Mouse (Mus musculus) CH12.LX (cell line): ENCODE measurements around the gene Ikzf4.

Source experiments
- CHD2 ChIP-seq: IDR thresholded peaks from 2 replicates; pipeline ENCODE4 v1.6.1; 2011; ENCODE audit warnings: low read length, improper control_type of control experiment
- CTCF ChIP-seq, 2 experiments: IDR thresholded peaks in 1 of 2; conservative IDR thresholded peaks in 1 of 2; 2 replicates each; pipeline ENCODE4 v1.5.1; 2011 to 2012; ENCODE audit warnings: low read depth in 2 of 2, low read length in 2 of 2, improper control_type of control experiment in 1 of 2, inconsistent platforms in 1 of 2, mild to moderate bottlenecking in 1 of 2, moderate library complexity in 1 of 2
- HCFC1 ChIP-seq: IDR thresholded peaks from 2 replicates; pipeline ENCODE4 v1.6.1; 2012; ENCODE audit warnings: low read depth, mild to moderate bottlenecking, inconsistent platforms, low read length, improper control_type of control experiment
- JUN ChIP-seq: IDR thresholded peaks from 2 replicates; pipeline ENCODE4 v1.6.1; 2011; ENCODE audit warnings: low read depth, mild to moderate bottlenecking, low read length, improper control_type of control experiment, moderate library complexity; ENCODE audit not compliant: insufficient read depth
- MAFK ChIP-seq: IDR thresholded peaks from 2 replicates; pipeline ENCODE4 v1.6.1; 2011; ENCODE audit warnings: low read length, improper control_type of control experiment; ENCODE audit not compliant: insufficient replicate concordance
- MAX ChIP-seq: IDR thresholded peaks from 2 replicates; pipeline ENCODE4 v1.6.1; 2011; ENCODE audit warnings: low read length, improper control_type of control experiment
- MXI1 ChIP-seq: IDR thresholded peaks from 2 replicates; pipeline ENCODE4 v1.6.1; 2011; ENCODE audit warnings: mild to moderate bottlenecking, low read depth, low read length, improper control_type of control experiment
- POLR2A ChIP-seq: IDR thresholded peaks from 2 replicates; pipeline ENCODE4 v1.6.1; 2011; ENCODE audit warnings: low read depth, mild to moderate bottlenecking, improper control_type of control experiment, low read length
- RCOR1 ChIP-seq: conservative IDR thresholded peaks from 2 replicates; pipeline ENCODE4 v1.6.1; 2012; ENCODE audit warnings: low read depth, mild to moderate bottlenecking, inconsistent platforms, low read length, improper control_type of control experiment
- SMC3 ChIP-seq: IDR thresholded peaks from 2 replicates; pipeline ENCODE4 v1.6.1; 2011; ENCODE audit warnings: low read depth, low read length, improper control_type of control experiment
- UBTF ChIP-seq: IDR thresholded peaks from 2 replicates; pipeline ENCODE4 v1.6.1; 2012; ENCODE audit warnings: low read depth, mild to moderate bottlenecking, inconsistent platforms, low read length, improper control_type of control experiment, moderate library complexity
- USF1 ChIP-seq: IDR thresholded peaks from 2 replicates; pipeline ENCODE4 v1.6.1; 2014; ENCODE audit warnings: low read depth, mild to moderate bottlenecking, inconsistent platforms, low read length, improper control_type of control experiment
- ZKSCAN1 ChIP-seq: IDR thresholded peaks from 2 replicates; pipeline ENCODE4 v1.6.1; 2012; ENCODE audit warnings: low read depth, inconsistent platforms, low read length, improper control_type of control experiment, borderline replicate concordance
- ZMIZ1 ChIP-seq: IDR thresholded peaks from 2 replicates; pipeline ENCODE4 v1.6.1; 2012; ENCODE audit warnings: low read depth, mild to moderate bottlenecking, inconsistent platforms, low read length, improper control_type of control experiment

GRCm38 (mm10) chr10:128641871-128642270 is 3.9 kb downstream of the Ikzf4 start:
- TF ChIP-seq POLR2A: no peak
- no peak for TF ChIP-seq MAX
- no peak for TF ChIP-seq RCOR1
- no peak for TF ChIP-seq MXI1
- no peak for TF ChIP-seq ZMIZ1
- TF ChIP-seq ZKSCAN1: no peak
- no peak for TF ChIP-seq SMC3
- TF ChIP-seq CHD2: no peak
- TF ChIP-seq CTCF (conservative IDR thresholded peaks at IDR 0.05 in 1 of 2, IDR thresholded peaks at IDR 0.05 in 1 of 2; ENCODE audit: low read depth in 2 of 2, low read length in 2 of 2): no peak
- no peak for TF ChIP-seq MAFK
- TF ChIP-seq USF1: no peak
- no peak for TF ChIP-seq UBTF
- no peak for TF ChIP-seq HCFC1
- no peak for TF ChIP-seq JUN
